Mouse (Mus musculus) heart, postnatal 0 days (tissue): ENCODE data around the gene Vrk1. TPM values are rescaled to one million over a fixed set of nuclear protein-coding genes. Genes with fewer than 3 reads are reported as not detected.
A peak's percentile ranks its signal among the peaks of the same experiment; 100 is the strongest.

Source experiments
- ATAC-seq: fragments of 200-750 bp; cut with Nextera tagmentation; 2 replicates; pipeline ENCODE4 v1.8.0; 2017; ENCODE audit warnings: low read depth, moderate number of reproducible peaks, moderate library complexity; ENCODE audit not compliant: insufficient read depth
- DNase-seq: peaks from one replicate; pipeline ENCODE4 v3.0.0-alpha.2; 2016; ENCODE audit warnings: low spot score
- H3K27ac ChIP-seq: fragments of 300-500 bp; sonication (generic); 2 replicates; pipeline ENCODE4 v1.5.1; 2014; ENCODE audit warnings: low read depth, mild to moderate bottlenecking
- H3K27me3 ChIP-seq: fragments of 300-500 bp; sonication (generic); 2 replicates; pipeline ENCODE4 v1.6.1; 2014; ENCODE audit warnings: low read length, mixed read lengths; ENCODE audit not compliant: control insufficient read depth, insufficient read depth
- H3K36me3 ChIP-seq: fragments of 300-500 bp; sonication (generic); replicated peaks from 2 replicates; pipeline ENCODE4 v1.6.1; 2014; ENCODE audit warnings: low read length, mixed read lengths; ENCODE audit not compliant: control insufficient read depth, insufficient read depth
- H3K4me1 ChIP-seq: fragments of 300-500 bp; sonication (generic); 2 replicates; pipeline ENCODE4 v1.6.1; 2014; ENCODE audit warnings: antibody characterized with exemption; ENCODE audit not compliant: control insufficient read depth, insufficient read depth
- H3K4me2 ChIP-seq: fragments of 300-500 bp; sonication (generic); 2 replicates; pipeline ENCODE4 v1.6.1; 2014; ENCODE audit warnings: low read depth, mild to moderate bottlenecking, low read length, moderate library complexity
- H3K4me3 ChIP-seq: fragments of 300-500 bp; sonication (generic); 2 replicates; pipeline ENCODE4 v1.5.1; 2014; ENCODE audit warnings: low read depth, low read length
- H3K9ac ChIP-seq: fragments of 300-500 bp; sonication (generic); replicated peaks from 2 replicates; pipeline ENCODE4 v1.6.1; 2014; ENCODE audit warnings: low read depth, low read length, mixed read lengths
- H3K9me3 ChIP-seq: fragments of 300-500 bp; sonication (generic); replicated peaks from 2 replicates; pipeline ENCODE4 v1.6.1; 2016; ENCODE audit warnings: low read length; ENCODE audit not compliant: control insufficient read depth
- CTCF ChIP-seq: IDR thresholded peaks from 2 replicates; pipeline ENCODE4 v1.5.1; 2016; ENCODE audit warnings: antibody characterized with exemption, control low read depth, low read depth
- EP300 ChIP-seq: IDR thresholded peaks from 2 replicates; pipeline ENCODE4 v1.6.1; 2016; ENCODE audit warnings: antibody characterized with exemption, low read depth
- WGBS: fragments of 180-500 bp; shearing (Covaris S2); extraction: QIAGEN DNeasy Blood & Tissue Kit; methylation state at CpG from one replicate; pipeline ENCODE4 v1.1.7; 2014; 5-methylcytosine and 5-hydroxymethylcytosine counted together
- polyA plus RNA-seq: library from polyadenylated mRNA; unstranded; fragments of >200 nt; fragmentation: Nextera tagmentation; extraction: Ambion mirVana; gene quantifications from 2 replicates; pipeline ENCODE4 v1.2.1, GENCODE M21; 2015
- total RNA-seq: library from RNA; depleted of rRNA; stranded (reverse); fragments of >200 nt; gene quantifications from 2 replicates; pipeline ENCODE4 v1.2.3, GENCODE M21; 2014; ENCODE audit warnings: low replicate concordance

The Vrk1 gene
- total and polyA plus RNA-seq, 2 experiments from 2014 or later, result 8.0 to 26.0 TPM

- Histone ChIP-seq H3K36me3 (0 out of 2 replicates have a peak, but pooled peaks cover under 1% of the 10 kb centered on the region), H3K4me2 (no peak overlapping the region), H3K4me3 (no peak overlapping the region), H3K4me1 (no peaks in the 10 kb centered on the region), H3K27ac (no peak overlapping the region), H3K9ac (no peak overlapping the region), H3K27me3 (no peaks in the 10 kb centered on the region), H3K9me3 (no peaks in the 10 kb centered on the region)
- TF ChIP-seq CTCF (no peak), EP300 (no peak)
- ATAC-seq, result no peak
- DNase-seq, result no peak
- WGBS, result 91% methylated on average over 12 of the region's 12 CpGs
Measured at GRCm38 (mm10) chr12:106032361-106032760, 22.3 kb downstream of the Vrk1 start.

GRCm38 (mm10) chr12:106034267-106034666 is 24.2 kb downstream of the Vrk1 start:
- no peaks in the 10 kb centered on the region for H3K9me3 ChIP-seq
- H3K4me1 ChIP-seq, result no peaks in the 10 kb centered on the region
- WGBS, result 82% methylated on average over 7 of the region's 7 CpGs
- peaks cover 14% of the 10 kb centered on the region; the same call in 1 of the 2 replicates for H3K36me3 ChIP-seq
- ATAC-seq, result no peak
- no peaks in the 10 kb centered on the region for H3K27me3 ChIP-seq
- H3K4me2 ChIP-seq, result no peak overlapping the region
- DNase-seq, result no peak
- no peak overlapping the region for H3K4me3 ChIP-seq
- no peak overlapping the region for H3K27ac ChIP-seq
- no peak overlapping the region for H3K9ac ChIP-seq
- TF ChIP-seq EP300 (no peak), CTCF (no peak)

GRCm38 (mm10) chr12:106034761-106035160 is 24.7 kb downstream of the Vrk1 start:
- TF ChIP-seq CTCF, result no peak

GRCm38 (mm10) chr12:106040259-106040658 is 30.2 kb downstream of the Vrk1 start:
- Histone ChIP-seq H3K9me3 (no peaks in the 10 kb centered on the region), H3K27me3 (no peaks in the 10 kb centered on the region), H3K4me2 (no peak overlapping the region), H3K27ac (no peak overlapping the region), H3K4me3 (no peak overlapping the region), H3K9ac (no peak overlapping the region), H3K36me3 (peaks cover 21% of the 10 kb centered on the region; the same call in 1 of the 2 replicates), H3K4me1 (no peaks in the 10 kb centered on the region)
- TF ChIP-seq CTCF (no peak), EP300 (no peak)
- no peak for ATAC-seq
- DNase-seq, result no peak
- 87% methylated on average over 7 of the region's 7 CpGs for WGBS

More at GRCm38 (mm10) chr12:106034761-106035160, 24.7 kb downstream of the Vrk1 start:
- DNase-seq (no peak), ATAC-seq (no peak)
- H3K4me3 ChIP-seq, result no peak overlapping the region
- no peak overlapping the region for H3K9ac ChIP-seq
- H3K36me3 ChIP-seq, result peaks cover 14% of the 10 kb centered on the region; the same call in 1 of the 2 replicates
- H3K27me3 ChIP-seq, result no peaks in the 10 kb centered on the region
- no peaks in the 10 kb centered on the region for H3K9me3 ChIP-seq
- H3K4me1 ChIP-seq, result no peaks in the 10 kb centered on the region
- 84% methylated on average over 9 of the region's 9 CpGs for WGBS
- no peak overlapping the region for H3K27ac ChIP-seq
- H3K4me2 ChIP-seq, result no peak overlapping the region

GRCm38 (mm10) chr12:106046143-106046795 is 36.2 kb downstream of the Vrk1 start:
- Histone ChIP-seq H3K4me3 (no peak overlapping the region), H3K4me1 (no peaks in the 10 kb centered on the region), H3K4me2 (no peak overlapping the region), H3K27ac (0 out of 2 replicates have a peak overlapping the region, but pooled peaks have one; percentile 2), H3K9ac (no peak overlapping the region), H3K27me3 (no peaks in the 10 kb centered on the region), H3K36me3 (peaks cover 9% of the 10 kb centered on the region; the same call in 1 of the 2 replicates), H3K9me3 (no peaks in the 10 kb centered on the region)
- DNase-seq, result peak; percentile 11
- 22% methylated on average over 9 of the region's 9 CpGs for WGBS
- TF ChIP-seq CTCF (no peak), EP300 (no peak)
- no peak for ATAC-seq

- TF ChIP-seq EP300 (no peak), CTCF (no peak)
- no peak overlapping the region for H3K4me2 ChIP-seq
- H3K36me3 ChIP-seq, result peaks cover 10% of the 10 kb centered on the region; the same call in 1 of the 2 replicates
- WGBS, result 91% methylated on average over 7 of the region's 7 CpGs
- DNase-seq (no peak), ATAC-seq (no peak)
- no peak overlapping the region for H3K9ac ChIP-seq
- no peaks in the 10 kb centered on the region for H3K4me1 ChIP-seq
- H3K9me3 ChIP-seq, result no peaks in the 10 kb centered on the region
- H3K27ac ChIP-seq, result no peak overlapping the region
- H3K27me3 ChIP-seq, result no peaks in the 10 kb centered on the region
- no peak overlapping the region for H3K4me3 ChIP-seq
Measured at GRCm38 (mm10) chr12:106052271-106052670, 42.2 kb downstream of the Vrk1 start.
